Mouse (Mus musculus) forebrain, embryonic 14.5 days (tissue): ENCODE results near the gene Gm3417. TPM values are rescaled to one million over a fixed set of nuclear protein-coding genes. Genes with fewer than 3 reads are reported as not detected.

Experiments
- ATAC-seq: fragments of 200-750 bp; cut with Nextera tagmentation; 2 replicates; pipeline ENCODE4 v1.8.0; 2017; ENCODE audit warnings: mild to moderate bottlenecking, moderate library complexity
- DNase-seq: peaks from one replicate; pipeline ENCODE4 v3.0.0-alpha.2; 2015; ENCODE audit warnings: low spot score
- H3K27ac ChIP-seq: fragments of 300-500 bp; sonication (generic); 2 replicates; pipeline ENCODE4 v1.5.1; 2014; ENCODE audit warnings: low read depth, mild to moderate bottlenecking, control low read depth, low read length, moderate library complexity
- H3K27me3 ChIP-seq: fragments of 300-500 bp; sonication (generic); replicated peaks from 2 replicates; pipeline ENCODE4 v1.6.1; 2014; ENCODE audit warnings: low read length, control low read depth, mixed read lengths; ENCODE audit not compliant: control insufficient read depth, insufficient read depth
- H3K36me3 ChIP-seq: fragments of 300-500 bp; sonication (generic); 2 replicates; pipeline ENCODE4 v1.6.1; 2014; ENCODE audit warnings: low read length, control low read depth; ENCODE audit not compliant: control insufficient read depth, insufficient read depth
- H3K4me1 ChIP-seq: fragments of 300-500 bp; sonication (generic); 2 replicates; pipeline ENCODE4 v1.6.1; 2014; ENCODE audit warnings: antibody characterized with exemption, low read length, control low read depth; ENCODE audit not compliant: control insufficient read depth, insufficient read depth
- H3K4me2 ChIP-seq: fragments of 300-500 bp; sonication (generic); 2 replicates; pipeline ENCODE4 v1.6.1; 2014; ENCODE audit warnings: mild to moderate bottlenecking, control low read depth, low read length
- H3K4me3 ChIP-seq: fragments of 300-500 bp; sonication (generic); 2 replicates; pipeline ENCODE4 v1.5.1; 2014; ENCODE audit warnings: low read depth, low read length, control low read depth
- H3K9ac ChIP-seq: fragments of 300-500 bp; sonication (generic); 2 replicates; pipeline ENCODE4 v1.6.1; 2014; ENCODE audit warnings: mild to moderate bottlenecking, low read length, control low read depth, moderate library complexity
- H3K9me3 ChIP-seq: fragments of 300-500 bp; sonication (generic); replicated peaks from 2 replicates; pipeline ENCODE4 v1.6.1; 2016; ENCODE audit warnings: low read length, control low read depth, mixed read lengths; ENCODE audit not compliant: control insufficient read depth
- WGBS: fragments of 180-500 bp; shearing (Covaris S2); extraction: QIAGEN DNeasy Blood & Tissue Kit; methylation state at CpG from one replicate; pipeline ENCODE4 v1.1.7; 2014; 5-methylcytosine and 5-hydroxymethylcytosine counted together
- polyA plus RNA-seq: library from polyadenylated mRNA; unstranded; fragments of >200 nt; fragmentation: Nextera tagmentation; extraction: Ambion mirVana; gene quantifications from 2 replicates; pipeline ENCODE4 v1.2.1, GENCODE M21; 2014

Gm3417 gene
- polyA plus RNA-seq, 1 experiment from 2014 or later, result 0.62 TPM

- Histone ChIP-seq H3K9me3 (no peaks in the 10 kb centered on the region), H3K4me3 (no peak overlapping the region), H3K27ac (no peak overlapping the region), H3K36me3 (no peaks in the 10 kb centered on the region), H3K4me1 (no peaks in the 10 kb centered on the region), H3K9ac (no peak overlapping the region), H3K27me3 (no peaks in the 10 kb centered on the region), H3K4me2 (no peak overlapping the region)
- DNase-seq, result no peak
- ATAC-seq, result no peak
- 88% methylated on average over 4 of the region's 4 CpGs for WGBS
Measured at GRCm38 (mm10) chr17:14914401-14914800, 64.2 kb downstream of the Gm3417 start.

Other genes starting within 250 kb of the Gm3417 start
- gene Wdr27, start 35.6 kb downstream of the Gm3417 start, polyA plus RNA-seq, result 5.8 and 8.7 TPM in 2 replicates
- gene 1600012H06Rik, start 35.6 kb downstream of the Gm3417 start, polyA plus RNA-seq, result 29.3 and 33.3 TPM in 2 replicates
- 23.7 TPM in 2 replicates for gene Phf10, start 17.5 kb downstream of the Gm3417 start, polyA plus RNA-seq
- 5.0 and 8.2 TPM in 2 replicates for gene 9030025P20Rik, start 322 bp downstream of the Gm3417 start, polyA plus RNA-seq
- gene Gm3435, start 31.4 kb upstream of the Gm3417 start, polyA plus RNA-seq, result 6.7 and 7.0 TPM in 2 replicates
- gene Ermard, start 62.4 kb upstream of the Gm3417 start, polyA plus RNA-seq, result 54.7 and 67.5 TPM in 2 replicates
- 0.65 TPM in 1 of 2 replicates, not detected in the other for gene Tcte3, start 62.7 kb upstream of the Gm3417 start, polyA plus RNA-seq
- gene Gm3448, start 62.7 kb upstream of the Gm3417 start, polyA plus RNA-seq, result 2.8 and 4.2 TPM in 2 replicates